Mouse (Mus musculus) ovary, adult 2 months (tissue): Measurements from ENCODE around the gene Srarp. TPM values are rescaled to one million over a fixed set of nuclear protein-coding genes. Genes with fewer than 3 reads are reported as not detected.

Source experiments
- polyA plus RNA-seq: library from polyadenylated mRNA; depleted of rRNA; stranded (reverse); fragments of >200 nt; gene quantifications from 2 replicates; pipeline ENCODE4 v1.2.3, GENCODE M21; 2012; rRNA removed

Gene Srarp
- 1.9 and 2.3 TPM in 2 replicates for polyA plus RNA-seq

GRCm38 (mm10) chr4:141435974-141436373, at the start of gene Srarp:
TSS of gene Srarp (minus strand) at chr4:141436105.

GRCm38 (mm10) chr4:141444451-141445327, 8.8 kb upstream of the Srarp start, which contains the start of gene Zbtb17:
TSS of gene Zbtb17 (plus strand) at chr4:141444654.

DNA sequence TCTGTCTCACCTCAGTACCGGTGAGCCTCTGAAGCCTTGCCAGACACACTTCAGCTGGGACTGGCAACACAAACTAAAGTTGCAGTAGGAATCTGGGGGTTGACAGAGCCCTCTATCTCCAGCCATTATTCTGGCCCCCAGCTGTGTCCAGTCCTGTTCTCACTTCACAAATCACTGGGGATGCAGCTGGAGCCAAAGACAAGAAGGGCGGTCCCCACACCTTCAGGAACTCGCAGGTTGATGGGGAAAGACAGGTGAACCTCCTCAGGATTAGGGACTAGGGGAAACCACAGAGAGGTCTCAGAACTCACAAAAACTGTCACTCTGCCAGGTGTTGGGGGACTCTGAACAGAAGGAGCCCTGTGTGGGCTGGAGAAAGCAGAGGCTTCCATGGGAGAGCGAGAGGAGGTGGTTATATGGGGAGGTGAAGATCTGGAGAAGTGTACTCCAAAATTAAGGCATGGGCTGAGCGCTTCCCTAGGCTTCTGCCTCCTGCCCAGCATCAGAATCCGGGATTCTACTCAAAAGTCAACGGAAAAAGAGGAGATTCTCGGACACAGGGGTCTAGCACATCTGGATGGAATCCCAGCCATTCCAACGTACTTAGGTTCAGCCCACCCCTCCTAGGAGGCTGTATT, 15.6 kb downstream of the Srarp start, which contains the start of gene Hspb7:
TSS of gene Hspb7 (plus strand) at position 588 of the 638 bp plus-strand sequence.

DNA sequence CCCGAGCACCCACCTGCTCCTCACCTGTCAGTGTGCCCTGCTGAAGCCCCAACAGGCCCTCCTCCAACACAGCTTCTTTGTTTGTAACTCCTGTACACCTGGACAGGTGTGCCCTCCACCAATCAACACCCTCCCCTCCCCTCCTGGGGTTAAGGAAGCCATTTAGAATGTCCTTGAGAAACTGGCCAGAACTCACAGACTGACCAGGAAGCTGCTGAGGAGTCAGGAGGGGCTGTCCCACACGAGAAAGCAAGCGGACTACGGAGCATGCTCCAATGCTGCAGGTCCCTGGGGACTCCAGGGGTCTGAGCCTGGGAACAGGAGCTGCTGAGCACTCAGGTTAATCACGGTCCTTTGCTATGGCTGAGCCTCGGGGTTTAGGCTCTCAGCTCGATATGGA, 20.0 kb downstream of the Srarp start, which contains the start of gene Clcnkb:
TSS of gene Clcnkb (minus strand) at position 91 of the 400 bp plus-strand sequence.

GRCm38 (mm10) chr4:141398545-141398944, 37.4 kb downstream of the Srarp start, which contains the start of gene Clcnka:
TSS of gene Clcnka (minus strand) at chr4:141398724.

Other genes starting within 250 kb of the Srarp start
- 3.8 and 4.5 TPM in 2 replicates for gene Rsg1, start 222.1 kb downstream of the Srarp start, polyA plus RNA-seq
- gene Arhgef19, start 196.6 kb downstream of the Srarp start, polyA plus RNA-seq, result 25.2 and 27.8 TPM in 2 replicates
- 11.6 and 14.6 TPM in 2 replicates for gene Epha2, start 134.9 kb downstream of the Srarp start, polyA plus RNA-seq
- 4.6 and 6.3 TPM in 2 replicates for gene Fam131c, start 67.9 kb downstream of the Srarp start, polyA plus RNA-seq
- not detected in 2 replicates for gene Clcnka, start 37.4 kb downstream of the Srarp start, polyA plus RNA-seq
- not detected in 2 replicates for gene Clcnkb, start 20.1 kb downstream of the Srarp start, polyA plus RNA-seq
- 15.4 and 16.0 TPM in 2 replicates for gene Hspb7, start 15.3 kb downstream of the Srarp start, polyA plus RNA-seq
- gene Zbtb17, start 8.5 kb upstream of the Srarp start, polyA plus RNA-seq, result 61.4 and 64.3 TPM in 2 replicates
- 21.1 and 26.2 TPM in 2 replicates for gene Spen, start 102.5 kb upstream of the Srarp start, polyA plus RNA-seq
- 38.7 and 43.2 TPM in 2 replicates for gene Fblim1, start 170.0 kb upstream of the Srarp start, polyA plus RNA-seq
- gene Tmem82, start 182.5 kb upstream of the Srarp start, polyA plus RNA-seq, result 2.5 and 2.9 TPM in 2 replicates
- 5.1 and 5.5 TPM in 2 replicates for gene Slc25a34, start 187.7 kb upstream of the Srarp start, polyA plus RNA-seq
- 69.2 and 81.9 TPM in 2 replicates for gene Plekhm2, start 228.8 kb upstream of the Srarp start, polyA plus RNA-seq
- 10.4 and 14.6 TPM in 2 replicates for gene Rsc1a1, start 249.5 kb upstream of the Srarp start, polyA plus RNA-seq